Comparison of ENCODE assay signal across 8 mouse cellular contexts in the genomic region with DNA sequence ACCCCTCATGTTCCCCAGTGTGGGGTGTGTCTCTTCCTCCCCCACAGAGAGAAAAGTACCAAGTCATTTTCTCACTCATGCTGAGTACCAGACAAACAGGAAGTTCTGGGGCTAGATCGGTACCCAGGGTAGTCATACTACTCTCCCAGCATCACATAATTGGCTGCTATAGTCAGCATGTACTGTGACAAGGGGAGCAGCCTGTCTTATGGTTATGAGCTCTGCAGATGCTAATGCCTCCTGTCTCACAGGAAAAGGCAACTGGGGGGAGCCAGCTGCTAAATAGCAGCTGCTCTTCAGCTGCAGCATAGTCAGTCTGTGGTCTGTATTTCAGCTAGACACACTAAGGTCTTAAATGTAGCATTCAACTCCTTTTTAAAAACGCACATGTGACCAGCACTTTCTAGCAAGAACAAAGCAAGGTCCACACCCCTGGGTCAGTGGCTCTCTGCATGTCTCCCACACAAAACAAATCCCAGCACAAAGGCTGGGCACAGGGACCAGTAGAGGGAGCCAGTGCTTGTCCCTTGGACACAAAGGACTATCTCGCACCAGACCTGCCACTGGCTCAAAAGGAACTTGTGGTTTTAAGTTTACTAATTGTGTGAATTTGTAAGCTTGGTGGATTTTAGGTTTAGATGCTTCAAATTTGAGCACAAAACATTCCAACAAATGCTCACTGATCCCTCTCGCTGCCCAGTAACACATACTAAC. TPM values are rescaled to one million over a fixed set of nuclear protein-coding genes. Genes with fewer than 3 reads are reported as not detected.
DNase-seq lines count a peak whose midpoint lies in the region; ATAC-seq lines count a peak whose summit lies in the region.

No protein-coding gene starts in this region.

- DNase-seq in MN1 (ENCODE audit: low spot score) = peak; percentile 87
- peak; percentile 52 for DNase-seq in cerebellum, adult 11-12 months
- DNase-seq in frontal cortex, postnatal 25 days (ENCODE audit: low spot score in 2 of 2) = peak; percentile 43 to 57
- peak; percentile 47 to 56 for DNase-seq in layer of hippocampus, postnatal 36 days
- peak; percentile 43 for DNase-seq in retina, postnatal 7 days (ENCODE audit: low read depth, low spot score)
- peak; percentile 45 for DNase-seq in yolk sac, embryonic 10.5 days (ENCODE audit: low spot score)

- no peak overlapping the region for H3K4me2 ChIP-seq in hindbrain, embryonic 16.5 days (ENCODE audit: low read length)

- H3K9me3 ChIP-seq in hindbrain, embryonic 16.5 days (ENCODE audit: control insufficient read depth, low read length) = no peaks in the 10 kb centered on the region
- no peaks in the 10 kb centered on the region for H3K9me3 ChIP-seq in megakaryocyte, embryonic 14.5 days

- ATAC-seq in hindbrain, embryonic 16.5 days = peak; percentile 74

- WGBS in hindbrain, embryonic 16.5 days = 32% methylated on average over 4 of the region's 4 CpGs

- H3K4me3 ChIP-seq in hindbrain, embryonic 16.5 days (ENCODE audit: low read length) = no peak overlapping the region
- peak overlapping the region; percentile 81 for H3K4me3 ChIP-seq in megakaryocyte, embryonic 14.5 days (replicated peaks)

- no peak overlapping the region for H3K9ac ChIP-seq in hindbrain, embryonic 16.5 days (ENCODE audit: low read depth, low read length)

- H3K4me1 ChIP-seq in hindbrain, embryonic 16.5 days (ENCODE audit: control insufficient read depth, insufficient read depth, low read depth, low read length) = no peaks in the 10 kb centered on the region
- peaks cover 46% of the 10 kb centered on the region for H3K4me1 ChIP-seq in megakaryocyte, embryonic 14.5 days

- no peaks in the 10 kb centered on the region for H3K27me3 ChIP-seq in hindbrain, embryonic 16.5 days (replicated peaks; ENCODE audit: control insufficient read depth, insufficient read depth, low read length)
- peaks cover 8% of the 10 kb centered on the region for H3K27me3 ChIP-seq in megakaryocyte, embryonic 14.5 days (replicated peaks)

- no peak overlapping the region for H3K27ac ChIP-seq in hindbrain, embryonic 16.5 days (ENCODE audit: low read depth, low read length)

- H3K36me3 ChIP-seq in hindbrain, embryonic 16.5 days (ENCODE audit: control insufficient read depth, insufficient read depth, low read length) = no peaks in the 10 kb centered on the region
- H3K36me3 ChIP-seq in megakaryocyte, embryonic 14.5 days (replicated peaks; ENCODE audit: low read length) = no peaks in the 10 kb centered on the region

RNA-seq across cellular contexts. Expression of a gene that starts 31.0 kb away (rescaled TPM):
- 46.4 and 56.5 TPM in 2 replicates for polyA plus RNA-seq in hindbrain, embryonic 16.5 days (2015; fragmentation: Nextera tagmentation; extraction: Ambion mirVana)
- 10 to 100 TPM; 38.5 to 52.5 TPM for total RNA-seq in layer of hippocampus, postnatal 36 days (2021)
- polyA plus RNA-seq in megakaryocyte, embryonic 14.5 days (2012; ENCODE audit: insufficient read depth, low replicate concordance) = 20.5 and 108 TPM in 2 replicates

RNA-seq across cellular contexts. Expression of a gene that starts 45.7 kb away (rescaled TPM):
- 83.5 and 87.2 TPM in 2 replicates for polyA plus RNA-seq in hindbrain, embryonic 16.5 days (2015; fragmentation: Nextera tagmentation; extraction: Ambion mirVana)
- 10 to 100 TPM; 48.4 to 53.8 TPM for total RNA-seq in layer of hippocampus, postnatal 36 days (2021)
- 5.0 and 9.7 TPM in 2 replicates for polyA plus RNA-seq in megakaryocyte, embryonic 14.5 days (2012; ENCODE audit: insufficient read depth, low replicate concordance)

RNA-seq across cellular contexts. Expression of a gene that starts 46.2 kb away (rescaled TPM):
- 75.0 and 83.7 TPM in 2 replicates for polyA plus RNA-seq in hindbrain, embryonic 16.5 days (2015; fragmentation: Nextera tagmentation; extraction: Ambion mirVana)
- 10 to 100 TPM; 77.5 to 83.5 TPM for total RNA-seq in layer of hippocampus, postnatal 36 days (2021)
- 3.5 and 17.6 TPM in 2 replicates for polyA plus RNA-seq in megakaryocyte, embryonic 14.5 days (2012; ENCODE audit: insufficient read depth, low replicate concordance)

RNA-seq across cellular contexts. Expression of a gene that starts 48.3 kb away (rescaled TPM):
- 19.1 and 22.7 TPM in 2 replicates for polyA plus RNA-seq in hindbrain, embryonic 16.5 days (2015; fragmentation: Nextera tagmentation; extraction: Ambion mirVana)
- 1 to 10 TPM; 5.8 to 6.2 TPM for total RNA-seq in layer of hippocampus, postnatal 36 days (2021)
- 0.16 TPM in 1 of 2 replicates, not detected in the other for polyA plus RNA-seq in megakaryocyte, embryonic 14.5 days (2012; ENCODE audit: insufficient read depth, low replicate concordance)
